Mouse (Mus musculus) brown adipose tissue, adult 24 weeks (tissue): ENCODE results near the gene Gm5617. TPM values are rescaled to one million over a fixed set of nuclear protein-coding genes. Genes with fewer than 3 reads are reported as not detected.
"Not testable (repeated sequence)": the region's sequence is repeated elsewhere in the genome, so short reads cannot be mapped to it uniquely, and the experiment has no call there.

Experiments
- H3K27ac ChIP-seq: fragments of 200-500 bp; replicated peaks from 2 replicates; pipeline ENCODE4 v1.5.1; 2012; ENCODE audit warnings: low read depth, mild to moderate bottlenecking, low read length
- H3K4me1 ChIP-seq: fragments of 200-500 bp; 2 replicates; pipeline ENCODE4 v1.6.1; 2012; ENCODE audit warnings: low read length, mixed read lengths; ENCODE audit not compliant: control insufficient read depth, insufficient read depth, insufficient read length
- H3K4me3 ChIP-seq: fragments of 200-500 bp; 2 replicates; pipeline ENCODE4 v1.5.1; 2012; ENCODE audit warnings: low read depth, mild to moderate bottlenecking, low read length, moderate library complexity; ENCODE audit not compliant: insufficient read depth
- polyA plus RNA-seq: library from polyadenylated mRNA; stranded (reverse); fragments of >200 nt; gene quantifications from 2 replicates; pipeline ENCODE4 v1.2.4, GENCODE M21; 2012; ENCODE audit not compliant: missing spikeins, insufficient read depth, insufficient read length

The Gm5617 gene
- polyA plus RNA-seq, 1 experiment = 86.2 TPM

DNA sequence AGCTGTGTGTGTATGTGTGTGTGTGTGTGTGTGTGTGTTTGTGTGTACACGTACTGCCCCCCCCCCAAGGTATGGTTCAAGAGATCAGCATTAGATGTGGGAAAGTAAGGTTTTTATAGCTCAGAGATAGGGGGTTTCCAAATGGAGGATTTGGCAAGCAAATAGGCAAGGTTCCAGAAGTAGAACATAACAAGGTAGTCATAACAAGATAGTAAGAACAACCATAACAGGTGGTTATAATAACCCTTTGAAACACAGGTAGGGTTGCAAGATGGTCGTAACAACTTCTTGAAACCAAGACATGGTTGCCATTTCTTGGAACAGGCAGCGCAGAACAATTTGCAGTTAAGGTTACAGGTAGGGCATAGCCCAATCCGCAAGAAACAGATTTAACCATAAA lies 31.3 kb downstream of the Gm5617 start:
- Histone ChIP-seq H3K4me3 (no peak overlapping the region), H3K27ac (no peak overlapping the region), H3K4me1 (no peaks in the 10 kb centered on the region)

DNA sequence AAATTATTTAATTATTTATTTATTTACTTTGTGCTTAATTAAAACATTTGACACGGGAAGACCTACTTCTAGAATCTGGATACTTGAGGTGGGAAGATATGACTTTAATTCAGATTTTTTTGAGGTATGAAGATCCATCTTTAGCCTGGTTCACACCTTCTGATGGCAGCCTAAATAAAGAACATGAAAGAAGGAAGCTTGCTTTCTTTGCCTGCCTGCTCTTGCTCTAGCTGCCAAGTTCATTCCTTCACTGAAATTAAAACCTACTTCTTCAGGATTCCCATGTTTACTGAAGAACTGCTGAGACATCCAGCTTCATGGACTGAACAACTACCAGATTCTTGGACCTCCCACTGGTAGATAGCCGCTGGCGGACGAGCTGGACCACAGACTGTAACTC lies 36.1 kb downstream of the Gm5617 start:
- Histone ChIP-seq H3K4me3 (no peak overlapping the region), H3K4me1 (no peaks in the 10 kb centered on the region), H3K27ac (no peak overlapping the region)

DNA sequence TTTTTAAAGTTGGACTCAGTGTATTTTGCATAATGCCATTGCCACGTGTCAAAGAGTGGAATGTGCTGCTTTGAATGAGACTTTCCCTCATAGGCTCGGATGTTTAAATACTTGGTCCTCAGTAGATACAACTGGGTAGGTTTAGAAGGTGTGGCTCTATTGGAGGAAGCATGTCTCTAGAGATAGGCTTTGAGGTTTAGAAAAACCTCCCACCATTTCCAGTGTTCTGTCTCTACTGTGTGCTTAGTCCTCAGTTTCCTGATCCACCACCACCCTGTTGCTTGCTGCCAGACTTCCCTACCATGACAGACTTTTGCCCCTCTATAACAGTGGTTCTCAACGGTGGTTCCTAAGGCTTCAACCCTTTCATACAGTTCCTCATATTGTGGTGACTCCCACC lies 37.0 kb downstream of the Gm5617 start:
- H3K4me3 ChIP-seq = no peak overlapping the region
- H3K4me1 ChIP-seq = no peaks in the 10 kb centered on the region
- H3K27ac ChIP-seq = no peak overlapping the region

DNA sequence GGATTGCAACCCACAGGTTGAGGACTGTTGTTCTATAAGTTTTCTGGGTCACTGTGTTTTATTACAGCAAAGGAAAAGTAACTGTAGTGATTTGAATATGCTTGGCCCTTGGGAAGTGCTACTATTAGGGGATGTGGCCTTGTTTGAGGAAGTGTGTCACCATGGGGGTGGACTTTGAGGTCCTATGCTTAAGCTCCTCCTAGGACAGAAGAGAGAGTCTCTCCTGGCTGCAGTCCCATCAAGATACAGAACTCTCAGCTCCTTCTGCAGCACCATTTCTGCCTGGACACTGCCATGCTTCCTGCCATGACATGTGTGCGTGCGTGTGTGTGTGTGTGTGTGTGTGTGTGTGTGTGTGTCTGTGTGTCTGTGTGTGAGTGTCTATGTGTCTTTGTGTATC lies 37.5 kb downstream of the Gm5617 start:
- Histone ChIP-seq H3K27ac (no peak overlapping the region), H3K4me1 (no peaks in the 10 kb centered on the region), H3K4me3 (no peak overlapping the region)

DNA sequence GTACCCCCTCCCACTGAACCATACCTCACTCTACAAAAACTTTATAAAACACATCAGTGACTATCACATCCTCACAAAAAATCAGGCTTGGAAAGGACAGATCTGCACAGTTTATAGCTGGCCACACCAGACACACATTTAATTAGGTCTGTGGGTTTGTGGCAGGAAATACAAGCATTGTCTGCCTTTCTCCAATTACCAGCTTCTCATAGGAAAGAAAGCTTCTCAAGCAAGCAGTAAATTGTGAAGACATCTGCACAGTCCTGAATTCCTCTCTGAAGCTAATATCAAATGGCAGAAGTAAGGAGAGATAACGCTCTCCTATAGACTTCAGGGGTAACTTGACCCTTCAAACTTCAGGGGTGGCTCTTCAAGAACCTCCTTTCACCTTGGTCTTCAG lies 41.2 kb downstream of the Gm5617 start:
- Histone ChIP-seq H3K4me3 (no peak overlapping the region), H3K27ac (no peak overlapping the region), H3K4me1 (no peaks in the 10 kb centered on the region)

DNA sequence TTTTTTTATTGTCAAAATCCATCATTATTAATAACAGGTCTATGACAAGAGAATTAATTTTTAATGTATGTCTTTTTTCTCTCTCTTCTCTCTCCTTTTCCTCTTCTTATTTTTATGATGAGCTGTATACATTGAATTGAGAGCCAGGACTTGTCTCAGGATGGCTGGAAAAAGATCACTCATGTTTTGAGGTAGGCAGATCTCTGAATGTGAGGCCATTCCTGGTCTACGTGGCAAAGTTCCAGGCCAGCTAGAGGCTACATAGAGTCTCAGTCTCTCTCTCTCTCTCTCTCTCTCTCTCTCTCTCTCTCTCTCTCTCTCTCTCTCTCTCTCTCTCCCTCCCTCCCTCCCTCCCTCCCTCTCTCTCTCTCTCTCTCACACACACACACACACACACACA lies 42.4 kb downstream of the Gm5617 start:
- H3K4me3 ChIP-seq, H3K27ac ChIP-seq, H3K4me1 ChIP-seq: not testable (repeated sequence)

DNA sequence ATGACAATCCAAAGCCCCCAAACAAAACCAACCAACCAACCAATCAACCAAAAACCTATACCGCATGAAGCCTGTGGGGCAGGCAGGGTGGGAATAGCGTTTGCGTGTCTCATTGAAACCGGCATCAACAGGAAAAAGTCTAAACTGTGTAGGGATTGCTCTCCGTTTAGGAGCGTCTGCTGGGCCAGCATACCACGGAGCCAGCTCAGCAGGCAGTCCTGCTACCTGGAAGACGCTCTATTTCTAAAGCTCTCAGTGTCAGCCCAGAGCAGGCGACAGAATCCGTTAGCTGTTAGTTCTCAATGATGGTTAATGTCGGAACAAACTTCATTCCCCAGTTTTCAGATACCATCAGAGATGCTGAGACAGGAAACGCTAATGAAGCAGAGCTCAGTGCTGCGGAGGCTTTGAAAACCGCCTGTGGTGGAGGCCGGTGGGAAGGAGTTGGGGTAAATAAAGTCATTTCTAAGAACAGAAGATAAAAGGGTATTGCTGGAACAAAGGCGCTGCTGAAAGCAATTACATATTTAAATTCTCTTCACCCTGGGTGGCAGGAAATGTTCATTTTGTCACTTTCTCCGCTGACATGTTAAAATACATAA lies 42.9 kb downstream of the Gm5617 start:
- H3K4me1 ChIP-seq = no peaks in the 10 kb centered on the region
- H3K27ac ChIP-seq = no peak overlapping the region
- H3K4me3 ChIP-seq = no peak overlapping the region

DNA sequence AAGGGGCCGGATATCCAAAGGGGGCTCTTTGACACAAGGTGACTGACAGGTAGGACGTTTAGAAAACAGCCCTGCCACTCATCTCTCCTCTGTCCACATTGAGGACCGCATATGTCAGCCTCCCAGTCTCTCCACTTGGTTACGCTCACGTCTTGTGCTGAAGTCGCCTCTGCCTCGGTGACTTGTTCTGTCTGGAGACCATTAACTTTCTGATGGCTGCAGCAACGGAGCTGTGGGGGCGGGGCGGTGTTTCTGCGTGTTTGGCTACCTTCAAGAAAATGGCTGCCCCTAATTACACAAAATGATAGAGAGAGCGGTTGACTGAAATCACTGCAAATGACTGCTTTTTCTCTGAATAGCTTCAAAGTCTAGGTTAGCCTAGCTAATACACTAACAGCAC lies 43.4 kb downstream of the Gm5617 start:
- no peak overlapping the region for H3K4me3 ChIP-seq
- no peaks in the 10 kb centered on the region for H3K4me1 ChIP-seq
- no peak overlapping the region for H3K27ac ChIP-seq

Other genes starting within 250 kb of the Gm5617 start
- 0.54 and 2.2 TPM in 2 replicates for gene Nxpe2, start 142.0 kb upstream of the Gm5617 start, polyA plus RNA-seq
- gene Rexo2, start 14.8 kb upstream of the Gm5617 start, polyA plus RNA-seq = 136 and 177 TPM in 2 replicates
- 60.8 and 63.6 TPM in 2 replicates for gene Rbm7, start 143 bp upstream of the Gm5617 start, polyA plus RNA-seq
- gene Nnmt, start 109.7 kb downstream of the Gm5617 start, polyA plus RNA-seq = 45.3 and 55.6 TPM in 2 replicates